Mouse (Mus musculus) 3134 (cell line): ENCODE results near the gene 1700016D06Rik.

Experiments used
- DNase-seq: peaks from one replicate; pipeline ENCODE4 v3.0.0-alpha.2; 2011; ENCODE audit warnings: low spot score; ENCODE audit not compliant: insufficient read length; ENCODE audit errors: extremely low read depth

The 1700016D06Rik gene

DNA sequence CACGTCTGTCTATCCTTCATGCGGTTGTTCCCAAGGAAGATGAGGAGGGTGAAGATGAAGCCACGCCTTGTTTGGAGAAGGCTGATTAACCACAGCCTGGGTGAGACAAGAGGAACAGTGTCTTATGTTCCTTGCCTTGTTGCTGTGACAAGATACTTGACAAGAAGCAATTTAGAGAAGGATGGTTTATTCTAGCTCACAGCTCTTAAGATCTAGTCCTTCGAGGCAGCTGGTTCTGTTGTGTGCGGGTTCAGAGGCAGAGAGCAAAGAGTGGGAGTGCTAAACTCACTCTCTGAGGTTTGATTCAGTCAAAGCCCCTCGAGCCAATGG lies at the start of gene 1700016D06Rik:
Gene 1700016D06Rik, minus strand, starts transcription at position 31 of the 330 bp plus-strand sequence.
- no peak for DNase-seq

DNA sequence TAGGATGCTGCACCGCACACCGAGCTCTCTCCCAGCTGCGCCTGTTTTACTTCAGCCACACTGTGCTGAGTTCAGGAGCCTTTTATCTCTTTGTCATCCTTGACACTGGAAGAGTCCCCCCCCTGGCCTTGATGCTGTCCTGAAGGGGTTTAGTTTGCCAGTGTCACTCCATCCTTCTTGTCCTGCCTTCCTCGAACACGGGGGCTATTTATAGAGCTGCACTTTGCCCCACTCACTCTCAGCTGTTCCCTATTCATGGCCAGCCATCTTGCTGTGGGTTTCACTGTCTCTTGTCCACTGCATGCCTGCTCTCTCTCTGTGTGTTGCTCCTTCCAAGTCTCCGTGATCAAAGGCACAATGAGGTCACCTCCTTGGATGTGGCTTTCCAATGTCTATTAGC lies 48.6 kb upstream of the 1700016D06Rik start:
- DNase-seq, result no peak

- no peak for DNase-seq
Observed at GRCm38 (mm10) chr8:11746850-11747600, 46.2 kb upstream of the 1700016D06Rik start.

DNA sequence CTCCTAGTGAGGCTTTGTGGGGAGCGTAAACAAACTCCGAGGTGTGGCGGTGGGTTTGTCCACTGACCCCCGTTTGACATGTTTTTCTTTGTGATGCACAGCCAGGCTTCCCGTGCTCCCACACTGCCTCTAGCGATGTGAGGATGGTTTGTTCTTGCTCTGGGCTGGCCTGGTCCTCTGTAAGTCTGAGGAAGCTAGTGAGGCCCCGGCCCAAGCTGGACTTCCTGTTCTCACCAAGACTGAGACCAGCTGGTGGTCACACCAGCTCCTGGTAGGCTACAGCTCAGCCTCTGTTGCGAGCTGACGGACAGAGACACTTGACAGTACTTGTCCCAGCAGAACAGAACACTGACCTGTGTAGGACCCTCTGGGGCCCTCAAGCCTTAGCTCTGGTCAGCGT lies 42.7 kb upstream of the 1700016D06Rik start:
- no peak for DNase-seq

DNA sequence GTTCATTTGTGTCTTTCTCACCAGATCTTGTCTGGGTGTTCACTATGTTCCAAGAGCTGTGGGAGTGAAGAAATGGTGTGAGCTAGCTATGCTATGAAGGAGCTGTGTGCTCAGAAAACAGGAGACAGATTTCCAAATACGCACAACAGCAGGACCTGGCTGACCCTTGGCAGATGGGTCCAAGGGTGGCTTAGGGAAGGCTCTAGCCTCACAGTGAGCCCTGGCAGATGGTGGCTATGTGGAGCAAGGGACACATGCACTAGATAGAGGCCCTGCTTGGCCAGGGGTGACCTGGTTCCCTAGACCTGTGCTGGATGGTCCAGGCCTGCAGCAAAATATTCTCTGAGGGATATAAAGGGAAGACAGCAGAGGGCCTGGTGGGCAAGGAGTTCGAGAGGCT lies 40.0 kb upstream of the 1700016D06Rik start:
- DNase-seq, result no peak

DNA sequence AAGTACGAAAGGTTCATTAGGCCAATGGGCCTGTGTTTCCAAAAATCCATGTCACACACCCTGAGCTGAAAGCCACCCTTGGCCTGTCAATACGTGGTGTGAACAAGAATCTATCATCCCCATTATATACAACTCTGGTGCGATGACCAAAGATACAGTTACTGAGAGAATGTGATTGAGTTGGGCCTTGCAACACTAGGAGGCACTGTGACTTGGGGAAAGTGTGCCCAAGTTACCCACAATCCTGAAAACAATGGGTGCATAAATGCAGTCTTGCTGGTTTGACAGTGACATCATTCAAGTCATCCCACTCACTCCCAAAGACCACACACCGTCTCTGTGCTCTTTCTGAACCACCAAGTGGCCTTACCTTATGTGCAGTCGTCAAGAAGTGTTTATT lies 38.2 kb upstream of the 1700016D06Rik start:
- no peak for DNase-seq

DNA sequence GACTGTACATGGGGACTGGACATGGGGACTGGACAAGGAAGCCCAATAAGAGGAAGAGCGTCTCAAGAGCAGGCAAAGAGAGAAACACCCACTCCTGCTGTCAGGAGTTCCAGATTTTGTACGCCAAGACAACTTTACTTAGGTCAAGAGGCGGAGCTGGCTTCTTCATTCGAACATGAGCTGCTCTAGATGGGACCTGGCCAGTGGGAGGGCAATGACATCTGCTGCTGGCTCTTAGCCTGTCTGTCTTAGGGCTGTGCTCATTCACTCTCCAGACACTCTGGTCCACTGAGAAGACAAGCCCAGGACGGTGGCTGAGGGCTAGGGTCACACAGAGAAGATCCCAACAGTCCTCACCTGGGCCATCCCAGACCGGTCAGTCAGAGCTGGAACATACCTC lies 36.2 kb upstream of the 1700016D06Rik start:
- no peak for DNase-seq

GRCm38 (mm10) chr8:11735672-11736235 lies 34.9 kb upstream of the 1700016D06Rik start:
- no peak for DNase-seq

GRCm38 (mm10) chr8:11730271-11730940 lies 29.5 kb upstream of the 1700016D06Rik start:
- no peak for DNase-seq

DNA sequence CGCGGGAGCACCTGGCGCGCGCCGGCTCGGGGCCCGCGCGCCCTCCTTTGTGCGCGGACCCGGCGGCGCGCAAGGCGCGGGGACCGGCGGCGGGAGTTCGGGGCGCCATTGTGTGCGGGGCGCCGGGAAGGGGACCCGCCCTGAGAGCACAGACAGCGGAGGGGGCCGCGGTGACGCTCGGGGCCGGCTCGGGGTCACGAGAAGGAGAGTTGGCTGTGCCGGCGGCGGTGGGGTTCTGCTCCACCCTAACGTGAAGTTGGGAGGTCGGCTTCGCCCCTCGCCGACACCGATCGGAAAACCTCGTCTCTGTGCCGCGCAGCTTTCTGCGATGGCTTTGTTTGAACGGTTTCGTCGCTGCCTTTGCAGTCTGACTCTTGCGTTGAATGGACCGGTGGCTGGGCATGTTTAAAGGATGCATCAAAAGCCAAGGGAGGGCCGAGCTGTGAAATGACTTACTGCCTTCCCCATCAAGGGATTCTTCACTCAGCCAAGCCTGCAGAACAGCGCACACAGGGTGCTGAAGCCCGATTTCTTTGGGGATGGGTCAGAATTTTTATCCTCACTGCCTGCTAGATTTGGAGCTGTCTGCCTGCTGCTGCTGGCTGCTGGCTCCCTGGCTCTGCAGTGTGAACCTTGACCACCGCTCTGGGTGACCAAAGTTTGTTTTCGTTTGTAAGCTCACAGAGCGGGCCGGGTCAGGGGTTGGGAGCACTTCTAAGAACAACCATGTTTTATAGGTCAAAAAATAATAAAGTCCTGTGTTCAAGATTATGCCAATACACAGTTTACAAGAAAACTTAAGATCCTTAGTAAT lies 27.8 kb upstream of the 1700016D06Rik start:
- no peak for DNase-seq

- no peak for DNase-seq
Observed at GRCm38 (mm10) chr8:11727651-11728481, 27.0 kb upstream of the 1700016D06Rik start, which contains the start of gene Arhgef7. Gene Arhgef7 (plus strand): TSS chr8:11727721.

GRCm38 (mm10) chr8:11727273-11727650 lies 26.4 kb upstream of the 1700016D06Rik start:
- DNase-seq, result no peak

GRCm38 (mm10) chr8:11717194-11717593 lies 16.3 kb upstream of the 1700016D06Rik start:
- DNase-seq, result no peak

- DNase-seq, result no peak
Observed at GRCm38 (mm10) chr8:11712244-11712643, 11.4 kb upstream of the 1700016D06Rik start.

GRCm38 (mm10) chr8:11710415-11710814 lies 9.6 kb upstream of the 1700016D06Rik start:
- no peak for DNase-seq

- no peak for DNase-seq
Observed at GRCm38 (mm10) chr8:11709542-11709941, 8.7 kb upstream of the 1700016D06Rik start.

GRCm38 (mm10) chr8:11708815-11709214 lies 8.0 kb upstream of the 1700016D06Rik start:
- DNase-seq, result no peak

GRCm38 (mm10) chr8:11707701-11708100 lies 6.8 kb upstream of the 1700016D06Rik start:
- DNase-seq, result no peak

GRCm38 (mm10) chr8:11705818-11706217 lies 5.0 kb upstream of the 1700016D06Rik start:
- DNase-seq, result no peak

DNA sequence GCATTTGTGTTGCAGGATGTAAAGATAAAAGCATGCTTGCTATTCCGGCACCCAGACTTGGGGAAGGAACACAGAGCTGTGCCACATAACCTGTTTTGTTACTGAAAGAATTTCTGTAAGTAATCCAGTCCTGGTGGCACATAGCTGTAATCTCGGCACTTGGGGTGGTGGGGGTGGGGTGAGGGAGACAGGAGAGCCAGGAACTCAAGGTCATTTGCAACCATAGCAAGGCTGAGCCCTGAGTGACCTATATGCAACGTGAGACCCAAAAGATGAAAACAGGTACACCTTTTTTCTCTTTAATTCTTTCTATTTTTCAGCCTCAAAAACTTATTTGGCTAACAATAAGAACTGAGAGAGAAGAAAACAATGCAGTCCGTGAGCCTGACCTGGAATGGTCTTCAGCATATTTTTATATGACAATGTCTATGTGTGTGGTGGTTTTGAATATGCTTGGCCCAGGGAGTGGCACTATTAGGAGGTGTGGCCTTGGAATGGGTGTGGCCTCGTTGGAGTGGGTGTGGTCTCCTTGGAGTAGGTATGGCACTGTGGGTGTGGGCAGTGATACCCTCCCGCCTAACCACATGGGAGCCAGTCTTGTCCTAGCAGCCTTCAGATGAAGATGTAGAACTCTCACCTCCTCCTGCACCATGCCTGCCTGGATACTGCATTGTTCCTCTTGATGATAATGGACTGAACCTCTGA lies 4.0 kb upstream of the 1700016D06Rik start:
- DNase-seq, result no peak
